Mouse (Mus musculus) C2C12 (cell line): ENCODE measurements at regions not wholly inside any gene's neighbourhood (a gene's known extent, or its start where the extent isn't known, plus 50 kb on each side); places are given as distances from the start of the nearest gene placed in this dataset.

Experiments used
- CEBPB ChIP-seq: IDR thresholded peaks from one replicate; pipeline ENCODE4 v1.6.1; 2011; ENCODE audit warnings: low read depth, mild to moderate bottlenecking, control low read depth, moderate library complexity
- CTCF ChIP-seq: IDR thresholded peaks from one replicate; pipeline ENCODE4 v1.5.1; 2011; ENCODE audit not compliant: control insufficient read depth, insufficient read depth, insufficient read length
- MAX ChIP-seq: IDR thresholded peaks from one replicate; pipeline ENCODE4 v1.6.1; 2011; ENCODE audit warnings: mild to moderate bottlenecking, control low read depth
- MYOD1 ChIP-seq: IDR thresholded peaks from one replicate; pipeline ENCODE4 v1.6.1; 2011; ENCODE audit warnings: low read depth; ENCODE audit not compliant: control insufficient read depth, insufficient read length
- USF1 ChIP-seq: IDR thresholded peaks from one replicate; pipeline ENCODE4 v1.6.1; 2011; ENCODE audit warnings: low read depth, mild to moderate bottlenecking, control low read depth, moderate library complexity

DNA sequence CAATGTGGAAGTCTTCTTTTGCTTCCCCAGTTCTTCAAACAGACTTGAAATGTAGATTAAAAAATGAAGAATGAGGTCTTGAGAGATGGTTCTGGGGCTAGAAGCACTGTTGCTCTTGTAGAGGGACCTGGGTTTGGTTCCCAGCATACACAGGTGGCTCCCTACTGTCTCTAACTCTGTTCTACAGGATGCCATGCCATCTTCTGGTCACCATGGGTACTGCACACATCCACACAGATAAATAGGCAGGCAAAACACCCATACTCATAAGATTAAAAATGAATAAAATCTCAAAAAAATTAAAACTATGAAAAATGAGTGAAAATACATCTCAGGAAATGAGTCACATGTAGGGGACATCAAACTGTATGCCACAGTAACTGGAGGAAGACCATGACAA is 200.9 kb downstream of the Arrdc4 start:
- TF ChIP-seq CTCF (no peak), MAX (no peak), USF1 (no peak), MYOD1 (no peak), CEBPB (no peak)
